Mouse (Mus musculus) midbrain, embryonic 14.5 days (tissue): ENCODE results near the gene 5730480H06Rik. TPM values are rescaled to one million over a fixed set of nuclear protein-coding genes. Genes with fewer than 3 reads are reported as not detected.
A peak's percentile ranks its signal among the peaks of the same experiment; 100 is the strongest.

Source experiments
- ATAC-seq: fragments of 200-750 bp; cut with Nextera tagmentation; 2 replicates; pipeline ENCODE4 v1.8.0; 2017; ENCODE audit warnings: moderate number of reproducible peaks, moderate library complexity; ENCODE audit not compliant: low FRiP score, low TSS enrichment
- DNase-seq: peaks from one replicate; pipeline ENCODE4 v3.0.0-alpha.2; 2015
- H3K27ac ChIP-seq: fragments of 300-500 bp; sonication (generic); replicated peaks from 2 replicates; pipeline ENCODE4 v1.5.1; 2014; ENCODE audit warnings: mild to moderate bottlenecking, low read depth, low read length, moderate library complexity
- H3K27me3 ChIP-seq: fragments of 300-500 bp; sonication (generic); 2 replicates; pipeline ENCODE4 v1.6.1; 2014; ENCODE audit warnings: low read length, control low read depth, mixed read lengths; ENCODE audit not compliant: control insufficient read depth, insufficient read depth
- H3K36me3 ChIP-seq: fragments of 300-500 bp; sonication (generic); 2 replicates; pipeline ENCODE4 v1.6.1; 2014; ENCODE audit warnings: low read length, control low read depth; ENCODE audit not compliant: control insufficient read depth, insufficient read depth
- H3K4me1 ChIP-seq: fragments of 300-500 bp; sonication (generic); 2 replicates; pipeline ENCODE4 v1.6.1; 2014; ENCODE audit warnings: mild to moderate bottlenecking, antibody characterized with exemption, low read length, control low read depth; ENCODE audit not compliant: control insufficient read depth, insufficient read depth
- H3K4me2 ChIP-seq: fragments of 300-500 bp; sonication (generic); 2 replicates; pipeline ENCODE4 v1.6.1; 2014; ENCODE audit warnings: mild to moderate bottlenecking, low read length, moderate library complexity
- H3K4me3 ChIP-seq: fragments of 300-500 bp; sonication (generic); replicated peaks from 2 replicates; pipeline ENCODE4 v1.5.1; 2014; ENCODE audit warnings: low read depth, low read length
- H3K9ac ChIP-seq: fragments of 300-500 bp; sonication (generic); replicated peaks from 2 replicates; pipeline ENCODE4 v1.6.1; 2014; ENCODE audit warnings: mild to moderate bottlenecking, low read length, moderate library complexity
- H3K9me3 ChIP-seq: fragments of 300-500 bp; sonication (generic); 2 replicates; pipeline ENCODE4 v1.6.1; 2016; ENCODE audit warnings: low read length, control low read depth, mixed read lengths; ENCODE audit not compliant: control insufficient read depth
- WGBS: fragments of 180-500 bp; shearing (Covaris S2); extraction: QIAGEN DNeasy Blood & Tissue Kit; methylation state at CpG from one replicate; pipeline ENCODE4 v1.1.7; 2014; 5-methylcytosine and 5-hydroxymethylcytosine counted together
- polyA plus RNA-seq: library from polyadenylated mRNA; unstranded; fragments of >200 nt; fragmentation: Nextera tagmentation; extraction: Ambion mirVana; gene quantifications from 2 replicates; pipeline ENCODE4 v1.2.1, GENCODE M21; 2014

Gene 5730480H06Rik
- polyA plus RNA-seq, 1 experiment from 2014 or later, result 16.0 TPM

- no peak overlapping the region for H3K27ac ChIP-seq
- no peak overlapping the region for H3K4me2 ChIP-seq
- DNase-seq (no peak), ATAC-seq (no peak)
- WGBS, result 88% methylated on average over 4 of the region's 4 CpGs
- no peaks in the 10 kb centered on the region for H3K9me3 ChIP-seq
- no peak overlapping the region for H3K9ac ChIP-seq
- H3K36me3 ChIP-seq, result no peaks in the 10 kb centered on the region
- no peaks in the 10 kb centered on the region for H3K27me3 ChIP-seq
- no peaks in the 10 kb centered on the region for H3K4me1 ChIP-seq
- H3K4me3 ChIP-seq, result no peak overlapping the region
Measured at GRCm38 (mm10) chr5:48408276-48408675, 80.5 kb downstream of the 5730480H06Rik start.

- H3K27me3 ChIP-seq, result no peaks in the 10 kb centered on the region
- H3K4me1 ChIP-seq, result no peaks in the 10 kb centered on the region
- H3K36me3 ChIP-seq, result no peaks in the 10 kb centered on the region; the same call in 1 of the 2 replicates
- no peak overlapping the region for H3K9ac ChIP-seq
- WGBS, result 78% methylated on average over 5 of the region's 5 CpGs
- no peak for ATAC-seq
- DNase-seq, result no peak
- no peak overlapping the region for H3K4me2 ChIP-seq
- no peak overlapping the region for H3K27ac ChIP-seq
- H3K9me3 ChIP-seq, result no peaks in the 10 kb centered on the region
- no peak overlapping the region for H3K4me3 ChIP-seq
Measured at GRCm38 (mm10) chr5:48410348-48410747, 82.6 kb downstream of the 5730480H06Rik start.

GRCm38 (mm10) chr5:48411462-48411861 lies 83.7 kb downstream of the 5730480H06Rik start:
- Histone ChIP-seq H3K27ac (no peak overlapping the region), H3K9me3 (no peaks in the 10 kb centered on the region), H3K4me1 (no peaks in the 10 kb centered on the region), H3K36me3 (no peaks in the 10 kb centered on the region; the same call in 1 of the 2 replicates), H3K4me2 (no peak overlapping the region), H3K4me3 (no peak overlapping the region), H3K27me3 (no peaks in the 10 kb centered on the region), H3K9ac (no peak overlapping the region)
- WGBS, result 90% methylated on average over 4 of the region's 4 CpGs
- DNase-seq, result no peak
- ATAC-seq, result no peak

GRCm38 (mm10) chr5:48412261-48412660 lies 84.5 kb downstream of the 5730480H06Rik start:
- Histone ChIP-seq H3K9me3 (no peaks in the 10 kb centered on the region), H3K27me3 (no peaks in the 10 kb centered on the region), H3K4me3 (no peak overlapping the region), H3K4me1 (no peaks in the 10 kb centered on the region), H3K9ac (no peak overlapping the region), H3K27ac (no peak overlapping the region), H3K4me2 (no peak overlapping the region), H3K36me3 (no peaks in the 10 kb centered on the region; the same call in 1 of the 2 replicates)
- DNase-seq, result no peak
- no peak for ATAC-seq
- WGBS, result 98% methylated on average over 4 of the region's 4 CpGs

- WGBS, result 98% methylated on average over 2 of the region's 2 CpGs
- H3K4me2 ChIP-seq, result no peak overlapping the region
- H3K4me3 ChIP-seq, result no peak overlapping the region
- ATAC-seq, result no peak
- H3K27me3 ChIP-seq, result no peaks in the 10 kb centered on the region
- H3K9ac ChIP-seq, result no peak overlapping the region
- no peaks in the 10 kb centered on the region for H3K4me1 ChIP-seq
- H3K27ac ChIP-seq, result no peak overlapping the region
- no peak for DNase-seq
- no peaks in the 10 kb centered on the region for H3K36me3 ChIP-seq
- H3K9me3 ChIP-seq, result no peaks in the 10 kb centered on the region
Measured at GRCm38 (mm10) chr5:48419741-48420140, 92.0 kb downstream of the 5730480H06Rik start.

- ATAC-seq, result no peak
- no peaks in the 10 kb centered on the region for H3K27me3 ChIP-seq
Measured at GRCm38 (mm10) chr5:48421957-48422356, 94.2 kb downstream of the 5730480H06Rik start.

GRCm38 (mm10) chr5:48430459-48430858 lies 102.7 kb downstream of the 5730480H06Rik start:
- peak; percentile 66; the same call in 1 of the 2 replicates for ATAC-seq
- DNase-seq, result peak; percentile 86
- Histone ChIP-seq H3K9ac (no peak overlapping the region), H3K4me1 (no peaks in the 10 kb centered on the region), H3K27me3 (no peaks in the 10 kb centered on the region), H3K36me3 (no peaks in the 10 kb centered on the region), H3K9me3 (no peaks in the 10 kb centered on the region), H3K4me3 (no peak overlapping the region), H3K4me2 (no peak overlapping the region), H3K27ac (no peak overlapping the region)

More at GRCm38 (mm10) chr5:48421957-48422356, 94.2 kb downstream of the 5730480H06Rik start:
- H3K36me3 ChIP-seq, result no peaks in the 10 kb centered on the region
- no peak overlapping the region for H3K9ac ChIP-seq
- WGBS, result 85% methylated on average over 1 of the region's 1 CpGs
- no peak for DNase-seq
- H3K4me1 ChIP-seq, result no peaks in the 10 kb centered on the region
- no peaks in the 10 kb centered on the region for H3K9me3 ChIP-seq
- no peak overlapping the region for H3K4me2 ChIP-seq
- H3K4me3 ChIP-seq, result no peak overlapping the region
- no peak overlapping the region for H3K27ac ChIP-seq

- Histone ChIP-seq H3K9ac (no peak overlapping the region), H3K27me3 (no peaks in the 10 kb centered on the region), H3K9me3 (no peaks in the 10 kb centered on the region), H3K4me2 (no peak overlapping the region), H3K27ac (no peak overlapping the region), H3K36me3 (no peaks in the 10 kb centered on the region), H3K4me3 (no peak overlapping the region), H3K4me1 (no peaks in the 10 kb centered on the region)
- ATAC-seq (no peak), DNase-seq (no peak)
- 83% methylated on average over 1 of the region's 1 CpGs for WGBS
Measured at GRCm38 (mm10) chr5:48448888-48449287, 121.1 kb downstream of the 5730480H06Rik start.

GRCm38 (mm10) chr5:48460221-48460620 lies 132.5 kb downstream of the 5730480H06Rik start:
- Histone ChIP-seq H3K36me3 (no peaks in the 10 kb centered on the region), H3K4me2 (no peak overlapping the region), H3K9me3 (no peaks in the 10 kb centered on the region), H3K4me1 (no peaks in the 10 kb centered on the region), H3K9ac (no peak overlapping the region), H3K27ac (no peak overlapping the region), H3K4me3 (no peak overlapping the region), H3K27me3 (no peaks in the 10 kb centered on the region)
- DNase-seq (no peak), ATAC-seq (no peak)
- WGBS, result 73% methylated on average over 2 of the region's 2 CpGs
